ENCODE assay signal across 8 mouse cellular contexts in the genomic region with DNA sequence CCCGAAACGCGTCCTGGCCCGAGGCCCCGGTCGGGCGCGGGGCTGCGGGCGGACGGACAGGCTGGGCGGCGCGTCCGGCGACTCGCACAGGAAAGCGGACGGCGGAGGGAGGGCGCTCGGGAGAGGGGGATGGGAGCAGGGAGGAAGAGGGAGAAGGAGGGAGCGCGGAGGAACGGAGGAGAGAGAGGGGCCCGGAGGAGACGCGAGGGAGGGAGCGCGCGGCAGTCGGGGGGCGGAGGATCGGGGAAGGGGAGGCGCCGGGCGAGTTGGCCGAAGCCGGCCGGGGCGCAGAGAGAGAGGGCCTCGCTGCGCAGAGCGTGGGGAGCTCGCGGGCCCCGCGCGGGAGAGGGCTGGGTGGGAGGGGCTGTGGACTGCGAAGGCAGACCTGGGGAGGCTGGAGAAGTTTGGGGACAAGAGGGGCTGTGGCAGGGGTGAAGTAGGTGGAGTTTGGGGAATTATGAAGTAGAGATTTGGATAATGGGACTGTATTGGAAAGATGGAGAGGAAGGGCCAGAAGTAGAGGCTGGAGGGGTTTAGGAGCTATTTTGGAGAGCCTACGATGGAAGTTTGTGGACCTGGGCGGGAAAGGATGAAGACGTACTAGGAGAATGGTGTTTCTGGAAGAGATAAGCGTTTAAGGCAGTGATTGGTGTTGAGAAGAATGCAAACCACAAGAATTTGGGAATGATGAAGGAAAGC. TPM values are rescaled to one million over a fixed set of nuclear protein-coding genes. Genes with fewer than 3 reads are reported as not detected.
DNase-seq lines count a peak whose midpoint lies in the region; ATAC-seq lines count a peak whose summit lies in the region.

No protein-coding gene starts in this region.

- under 1% methylated on average over 50 of the region's 54 CpGs for WGBS in embryonic facial prominence, embryonic 15.5 days
- 1% methylated on average over 42 of the region's 54 CpGs for WGBS in heart, embryonic 13.5 days
- WGBS in kidney, embryonic 16.5 days = 1% methylated on average over 44 of the region's 54 CpGs
- 1% methylated on average over 52 of the region's 54 CpGs for WGBS in liver, embryonic 15.5 days (ENCODE audit: insufficient replicate concordance)
- 1% methylated on average over 52 of the region's 54 CpGs for WGBS in neural tube, embryonic 12.5 days

- H3K4me2 ChIP-seq in embryonic facial prominence, embryonic 15.5 days (replicated peaks) = peak overlapping the region; percentile 70
- H3K4me2 ChIP-seq in heart, embryonic 13.5 days = peak overlapping the region; percentile 84
- peak overlapping the region; percentile 68 for H3K4me2 ChIP-seq in kidney, embryonic 16.5 days (replicated peaks; ENCODE audit: low read depth, low read length)
- H3K4me2 ChIP-seq in liver, embryonic 15.5 days = peak overlapping the region; percentile 77
- H3K4me2 ChIP-seq in neural tube, embryonic 12.5 days (replicated peaks) = peak overlapping the region; percentile 75

- H3K27me3 ChIP-seq in embryonic facial prominence, embryonic 15.5 days = no peaks in the 10 kb centered on the region
- H3K27me3 ChIP-seq in heart, embryonic 13.5 days (replicated peaks) = peaks cover 18% of the 10 kb centered on the region
- no peaks in the 10 kb centered on the region for H3K27me3 ChIP-seq in kidney, embryonic 16.5 days (ENCODE audit: insufficient read depth, low read length)
- peaks cover 90% of the 10 kb centered on the region for H3K27me3 ChIP-seq in liver, embryonic 15.5 days
- H3K27me3 ChIP-seq in neural tube, embryonic 12.5 days (replicated peaks) = no peaks in the 10 kb centered on the region

- H3K9me3 ChIP-seq in embryonic facial prominence, embryonic 15.5 days (replicated peaks) = no peaks in the 10 kb centered on the region
- H3K9me3 ChIP-seq in heart, embryonic 13.5 days = no peaks in the 10 kb centered on the region
- no peaks in the 10 kb centered on the region for H3K9me3 ChIP-seq in kidney, embryonic 16.5 days (ENCODE audit: low read length)
- no peaks in the 10 kb centered on the region for H3K9me3 ChIP-seq in liver, embryonic 15.5 days (replicated peaks)
- H3K9me3 ChIP-seq in neural tube, embryonic 12.5 days = no peaks in the 10 kb centered on the region

- ATAC-seq in embryonic facial prominence, embryonic 15.5 days (ENCODE audit: insufficient number of reproducible peaks, low FRiP score, low TSS enrichment, low read depth) = peak; percentile 88
- ATAC-seq in heart, embryonic 13.5 days (ENCODE audit: extremely low read depth, insufficient number of reproducible peaks, low FRiP score, low TSS enrichment) = peak; percentile 50; the same call in 1 of the 2 replicates
- peak; percentile 78 for ATAC-seq in kidney, embryonic 16.5 days (ENCODE audit: low FRiP score, low TSS enrichment)
- ATAC-seq in liver, embryonic 15.5 days (ENCODE audit: insufficient read depth) = peak; percentile 47
- peak; percentile 79 for ATAC-seq in neural tube, embryonic 12.5 days (ENCODE audit: low FRiP score, low read depth)

- H3K4me3 ChIP-seq in embryonic facial prominence, embryonic 15.5 days (replicated peaks) = peak overlapping the region; percentile 78
- peak overlapping the region; percentile 83 for H3K4me3 ChIP-seq in heart, embryonic 13.5 days
- peak overlapping the region; percentile 77 for H3K4me3 ChIP-seq in kidney, embryonic 16.5 days (ENCODE audit: low read length)
- peak overlapping the region; percentile 65 for H3K4me3 ChIP-seq in liver, embryonic 15.5 days (replicated peaks)
- peak overlapping the region; percentile 87 for H3K4me3 ChIP-seq in neural tube, embryonic 12.5 days

- H3K27ac ChIP-seq in embryonic facial prominence, embryonic 15.5 days (replicated peaks) = peak overlapping the region; percentile 98
- H3K27ac ChIP-seq in heart, embryonic 13.5 days (replicated peaks) = peak overlapping the region; percentile 99
- H3K27ac ChIP-seq in kidney, embryonic 16.5 days (ENCODE audit: low read length) = peak overlapping the region; percentile 98
- H3K27ac ChIP-seq in liver, embryonic 15.5 days (replicated peaks) = peak overlapping the region; percentile 74
- H3K27ac ChIP-seq in neural tube, embryonic 12.5 days = peak overlapping the region; percentile 97

- no peaks in the 10 kb centered on the region for H3K36me3 ChIP-seq in embryonic facial prominence, embryonic 15.5 days
- H3K36me3 ChIP-seq in heart, embryonic 13.5 days = peaks cover 16% of the 10 kb centered on the region; the same call in 1 of the 2 replicates
- no peaks in the 10 kb centered on the region; the same call in 1 of the 2 replicates for H3K36me3 ChIP-seq in kidney, embryonic 16.5 days (ENCODE audit: insufficient read depth, low read length)
- H3K36me3 ChIP-seq in liver, embryonic 15.5 days (replicated peaks) = 0 out of 2 replicates have a peak, but pooled peaks cover 5% of the 10 kb centered on the region
- 0 out of 2 replicates have a peak, but pooled peaks cover 3% of the 10 kb centered on the region for H3K36me3 ChIP-seq in neural tube, embryonic 12.5 days

- peak; percentile 60 for DNase-seq in CD4-positive, CD25-positive, alpha-beta regulatory T cell, adult 2 months (ENCODE audit: low read depth, low spot score)
- DNase-seq in adrenal gland, postnatal 4 days (ENCODE audit: low spot score in 2 of 2) = peak; percentile 69 to 70
- peak; percentile 83 for DNase-seq in testis, postnatal 14 days (ENCODE audit: low spot score)

- peaks cover 45% of the 10 kb centered on the region for H3K4me1 ChIP-seq in embryonic facial prominence, embryonic 15.5 days
- peaks cover 49% of the 10 kb centered on the region for H3K4me1 ChIP-seq in heart, embryonic 13.5 days
- H3K4me1 ChIP-seq in kidney, embryonic 16.5 days (ENCODE audit: insufficient read depth, low read length) = peaks cover 43% of the 10 kb centered on the region
- H3K4me1 ChIP-seq in liver, embryonic 15.5 days (replicated peaks) = peaks cover 41% of the 10 kb centered on the region
- H3K4me1 ChIP-seq in neural tube, embryonic 12.5 days = peaks cover 46% of the 10 kb centered on the region

- H3K9ac ChIP-seq in embryonic facial prominence, embryonic 15.5 days = peak overlapping the region; percentile 83
- H3K9ac ChIP-seq in heart, embryonic 13.5 days = peak overlapping the region; percentile 98
- peak overlapping the region; percentile 97 for H3K9ac ChIP-seq in kidney, embryonic 16.5 days (replicated peaks; ENCODE audit: low read length)
- H3K9ac ChIP-seq in liver, embryonic 15.5 days = peak overlapping the region; percentile 58
- H3K9ac ChIP-seq in neural tube, embryonic 12.5 days = peak overlapping the region; percentile 97

RNA-seq across cellular contexts. Expression of a gene that starts 0.5 kb away (rescaled TPM):
- total RNA-seq in adrenal gland, postnatal 4 days (2021) = 100 to 1,000 TPM in 1 of 2 experiments, 10 to 100 TPM in 1; 99.7 to 111 TPM
- polyA plus RNA-seq in embryonic facial prominence, embryonic 15.5 days (2015; fragmentation: Nextera tagmentation; extraction: Ambion mirVana) = 20.1 and 21.0 TPM in 2 replicates
- 7.8 and 9.4 TPM in 2 replicates for polyA plus RNA-seq in heart, embryonic 13.5 days (2015; fragmentation: Nextera tagmentation; extraction: Ambion mirVana)
- 16.4 and 20.2 TPM in 2 replicates for polyA plus RNA-seq in kidney, embryonic 16.5 days (2015; fragmentation: Nextera tagmentation; extraction: Ambion mirVana)
- 1.3 and 2.0 TPM in 2 replicates for polyA plus RNA-seq in liver, embryonic 15.5 days (2015; fragmentation: Nextera tagmentation; extraction: Ambion mirVana)
- polyA plus RNA-seq in neural tube, embryonic 12.5 days (2016; fragmentation: Nextera tagmentation; extraction: Ambion mirVana) = 16.8 and 17.4 TPM in 2 replicates

RNA-seq across cellular contexts. Expression of a gene that starts 1.0 kb away (rescaled TPM):
- 1 to 10 TPM in 1 of 2 experiments, not detected in 1; 2.2 TPM for total RNA-seq in adrenal gland, postnatal 4 days (2021)
- not detected in 2 replicates for polyA plus RNA-seq in embryonic facial prominence, embryonic 15.5 days (2015; fragmentation: Nextera tagmentation; extraction: Ambion mirVana)
- polyA plus RNA-seq in heart, embryonic 13.5 days (2015; fragmentation: Nextera tagmentation; extraction: Ambion mirVana) = not detected in 2 replicates
- polyA plus RNA-seq in kidney, embryonic 16.5 days (2015; fragmentation: Nextera tagmentation; extraction: Ambion mirVana) = 0.14 TPM in 1 of 2 replicates, not detected in the other
- not detected in 2 replicates for polyA plus RNA-seq in liver, embryonic 15.5 days (2015; fragmentation: Nextera tagmentation; extraction: Ambion mirVana)
- polyA plus RNA-seq in neural tube, embryonic 12.5 days (2016; fragmentation: Nextera tagmentation; extraction: Ambion mirVana) = not detected in 2 replicates

RNA-seq across cellular contexts. Expression of a gene that starts 12.7 kb away (rescaled TPM):
- 10 to 100 TPM; 17.9 to 28.3 TPM for total RNA-seq in adrenal gland, postnatal 4 days (2021)
- 11.8 and 12.7 TPM in 2 replicates for polyA plus RNA-seq in embryonic facial prominence, embryonic 15.5 days (2015; fragmentation: Nextera tagmentation; extraction: Ambion mirVana)
- polyA plus RNA-seq in heart, embryonic 13.5 days (2015; fragmentation: Nextera tagmentation; extraction: Ambion mirVana) = 4.6 and 4.9 TPM in 2 replicates
- polyA plus RNA-seq in kidney, embryonic 16.5 days (2015; fragmentation: Nextera tagmentation; extraction: Ambion mirVana) = 10.9 and 15.3 TPM in 2 replicates
- polyA plus RNA-seq in liver, embryonic 15.5 days (2015; fragmentation: Nextera tagmentation; extraction: Ambion mirVana) = 0.39 and 0.41 TPM in 2 replicates
- 25.2 and 27.8 TPM in 2 replicates for polyA plus RNA-seq in neural tube, embryonic 12.5 days (2016; fragmentation: Nextera tagmentation; extraction: Ambion mirVana)

RNA-seq across cellular contexts. Expression of a gene that starts 15.6 kb away (rescaled TPM):
- total RNA-seq in adrenal gland, postnatal 4 days (2021) = 100 to 1,000 TPM; 313 TPM
- 416 TPM in 2 replicates for polyA plus RNA-seq in embryonic facial prominence, embryonic 15.5 days (2015; fragmentation: Nextera tagmentation; extraction: Ambion mirVana)
- polyA plus RNA-seq in heart, embryonic 13.5 days (2015; fragmentation: Nextera tagmentation; extraction: Ambion mirVana) = 364 and 411 TPM in 2 replicates
- polyA plus RNA-seq in kidney, embryonic 16.5 days (2015; fragmentation: Nextera tagmentation; extraction: Ambion mirVana) = 527 and 541 TPM in 2 replicates
- polyA plus RNA-seq in liver, embryonic 15.5 days (2015; fragmentation: Nextera tagmentation; extraction: Ambion mirVana) = 75.9 and 76.4 TPM in 2 replicates
- polyA plus RNA-seq in neural tube, embryonic 12.5 days (2016; fragmentation: Nextera tagmentation; extraction: Ambion mirVana) = 527 and 552 TPM in 2 replicates

RNA-seq across cellular contexts. Expression of a gene that starts 18.3 kb away (rescaled TPM):
- 1 to 10 TPM; 8.3 to 8.4 TPM for total RNA-seq in adrenal gland, postnatal 4 days (2021)
- 19.9 and 20.2 TPM in 2 replicates for polyA plus RNA-seq in embryonic facial prominence, embryonic 15.5 days (2015; fragmentation: Nextera tagmentation; extraction: Ambion mirVana)
- polyA plus RNA-seq in heart, embryonic 13.5 days (2015; fragmentation: Nextera tagmentation; extraction: Ambion mirVana) = 5.3 and 5.6 TPM in 2 replicates
- polyA plus RNA-seq in kidney, embryonic 16.5 days (2015; fragmentation: Nextera tagmentation; extraction: Ambion mirVana) = 13.8 and 16.4 TPM in 2 replicates
- polyA plus RNA-seq in liver, embryonic 15.5 days (2015; fragmentation: Nextera tagmentation; extraction: Ambion mirVana) = 38.1 and 43.7 TPM in 2 replicates
- polyA plus RNA-seq in neural tube, embryonic 12.5 days (2016; fragmentation: Nextera tagmentation; extraction: Ambion mirVana) = 4.8 and 6.6 TPM in 2 replicates

Comparison
In these comparisons a context has a peak if more than half of its experiments do, and no peak if none do; other contexts are left out.
1. Peak in every context shown above with its lines: DNase-seq, ATAC-seq, H3K4me3 ChIP-seq and H3K27ac ChIP-seq.